Mouse (Mus musculus): ENCODE measurements at regions not wholly inside any gene's neighbourhood (a gene's known extent, or its start where the extent isn't known, plus 50 kb on each side); places are given as distances from the start of the nearest gene placed in this dataset.
A peak's percentile ranks its signal among the peaks of the same experiment; 100 is the strongest.

DNA sequence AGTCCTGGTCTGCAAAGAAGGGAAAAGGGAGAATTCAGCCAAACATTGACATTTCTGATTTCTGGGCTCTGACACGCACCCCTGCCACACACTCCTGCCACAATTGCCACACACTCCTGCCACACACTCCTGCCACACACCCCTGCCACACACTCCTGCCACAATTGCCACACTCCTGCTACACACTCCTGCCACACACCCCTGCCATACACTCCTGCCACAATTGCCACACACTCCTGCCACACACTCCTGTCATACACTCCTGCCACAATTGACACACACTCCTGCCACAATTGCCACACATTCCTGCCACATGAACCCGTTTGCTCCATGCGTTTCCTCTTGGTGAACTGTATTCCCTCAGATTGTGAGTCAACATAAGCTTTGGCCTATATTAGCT lies 130.0 kb upstream of the Gm9833 start:
- DNase-seq = no peak

DNA sequence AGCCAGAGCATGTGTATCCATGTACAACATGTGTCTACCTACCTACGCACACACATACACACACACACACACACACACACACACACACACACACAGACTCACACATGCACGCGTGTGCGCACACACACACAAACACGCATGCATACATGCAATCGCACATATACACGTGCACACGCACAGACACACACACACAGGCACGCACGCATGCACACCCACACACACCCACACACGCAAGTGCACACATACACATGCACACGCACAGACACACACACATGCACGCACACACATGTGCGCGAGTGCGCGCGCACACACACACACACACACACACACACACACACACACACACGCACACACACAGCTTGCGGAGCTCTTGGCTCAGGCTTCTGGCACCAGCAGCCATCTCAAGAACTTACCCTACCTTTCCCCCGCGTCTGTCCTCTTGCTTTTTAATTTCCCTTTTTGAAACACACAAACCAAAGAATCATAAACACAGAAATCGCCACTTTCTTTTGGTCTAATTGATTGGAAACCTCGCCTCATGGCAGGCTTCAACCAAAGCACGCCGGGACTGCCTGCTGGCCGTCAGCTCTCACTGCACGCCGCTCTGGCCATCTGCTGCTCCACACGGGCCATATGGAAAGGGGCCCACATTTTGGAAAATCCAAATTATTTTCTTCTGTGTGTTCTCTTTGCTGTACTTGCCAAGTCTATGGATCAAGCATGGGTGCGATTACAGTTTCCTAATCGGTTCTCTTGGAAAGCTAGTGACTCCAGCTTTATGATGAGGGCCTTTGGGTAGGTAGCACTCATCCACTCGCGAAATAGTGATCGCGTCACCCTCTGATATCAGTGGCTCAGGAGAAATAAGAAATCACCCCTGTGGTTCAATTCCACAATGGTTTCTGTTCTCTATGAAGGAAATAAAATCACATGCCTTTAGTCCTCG lies 127.9 kb upstream of the Gm9833 start:
- DNase-seq = peak; percentile 9

DNA sequence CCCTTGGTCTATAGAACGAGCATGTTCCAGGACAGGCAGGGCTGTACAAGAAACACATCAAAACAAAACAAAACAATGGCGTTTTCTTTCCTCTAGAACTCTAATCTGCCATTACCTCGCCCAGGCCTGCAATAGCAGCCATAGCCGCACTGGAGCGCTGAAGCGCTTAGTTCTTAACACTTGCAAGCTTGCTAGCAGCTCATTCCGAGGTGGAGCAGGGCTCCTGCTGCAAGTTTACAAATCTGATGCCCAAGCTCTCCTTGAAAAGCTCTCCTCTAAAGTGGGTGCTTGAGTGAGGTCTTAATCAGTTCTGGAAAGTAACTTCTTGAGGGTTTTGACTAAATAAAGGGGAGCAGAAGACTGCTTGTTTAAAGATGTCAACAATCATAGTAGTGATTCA lies 127.2 kb upstream of the Gm9833 start:
- DNase-seq = peak; percentile 67
